Mouse (Mus musculus) E14TG2a.4 (cell line): ENCODE data around the gene Cobll1.

Experiments
- H3K27me3 ChIP-seq: 2 replicates; pipeline ENCODE4 v1.6.1; 2014; ENCODE audit warnings: low read length, control low read depth; ENCODE audit not compliant: insufficient read depth
- H3K36me3 ChIP-seq: 2 replicates; pipeline ENCODE4 v1.6.1; 2014; ENCODE audit warnings: low read length, control low read depth; ENCODE audit not compliant: insufficient read depth
- H3K4me1 ChIP-seq: replicated peaks from 2 replicates; pipeline ENCODE4 v1.6.1; 2014; ENCODE audit warnings: low read depth, low read length, control low read depth
- H3K4me3 ChIP-seq: replicated peaks from 2 replicates; pipeline ENCODE4 v1.5.1; 2014; ENCODE audit warnings: mild to moderate bottlenecking, low read length
- H3K9me3 ChIP-seq: 2 replicates; pipeline ENCODE4 v1.6.1; 2014; ENCODE audit warnings: low read length, control low read depth
- CTCF ChIP-seq: conservative IDR thresholded peaks from 2 replicates; pipeline ENCODE4 v1.5.1; 2014; ENCODE audit warnings: low read length
- NANOG ChIP-seq: IDR thresholded peaks from 2 replicates; pipeline ENCODE4 v1.6.1; 2014; ENCODE audit warnings: borderline replicate concordance, low read length, mixed read lengths
- POU5F1 ChIP-seq: IDR thresholded peaks from 2 replicates; pipeline ENCODE4 v1.6.1; 2014; ENCODE audit warnings: low read length, borderline replicate concordance

Cobll1 gene

GRCm38 (mm10) chr2:65181736-65182135 is 57.5 kb downstream of the Cobll1 start:
- H3K36me3 ChIP-seq: no peaks in the 10 kb centered on the region
- no peak overlapping the region for H3K4me3 ChIP-seq
- H3K9me3 ChIP-seq: no peaks in the 10 kb centered on the region
- TF ChIP-seq NANOG (no peak), CTCF (no peak), POU5F1 (no peak)
- no peaks in the 10 kb centered on the region for H3K27me3 ChIP-seq
- peaks cover 11% of the 10 kb centered on the region for H3K4me1 ChIP-seq

GRCm38 (mm10) chr2:65181066-65181716 is 58.0 kb downstream of the Cobll1 start:
- Histone ChIP-seq H3K4me1 (peaks cover 11% of the 10 kb centered on the region), H3K4me3 (no peak overlapping the region), H3K27me3 (no peaks in the 10 kb centered on the region), H3K36me3 (no peaks in the 10 kb centered on the region), H3K9me3 (no peaks in the 10 kb centered on the region)
- TF ChIP-seq NANOG (no peak), POU5F1 (no peak), CTCF (no peak)

- H3K27me3 ChIP-seq: no peaks in the 10 kb centered on the region
- H3K4me1 ChIP-seq: no peaks in the 10 kb centered on the region
- TF ChIP-seq NANOG (no peak), CTCF (no peak)
- H3K36me3 ChIP-seq: no peaks in the 10 kb centered on the region
- H3K9me3 ChIP-seq: no peaks in the 10 kb centered on the region
- no peak overlapping the region for H3K4me3 ChIP-seq
Observed at GRCm38 (mm10) chr2:65175645-65176044, 63.6 kb downstream of the Cobll1 start.

GRCm38 (mm10) chr2:65172071-65172470 is 67.1 kb downstream of the Cobll1 start:
- Histone ChIP-seq H3K4me1 (no peaks in the 10 kb centered on the region), H3K9me3 (no peaks in the 10 kb centered on the region), H3K4me3 (no peak overlapping the region), H3K36me3 (no peaks in the 10 kb centered on the region), H3K27me3 (no peaks in the 10 kb centered on the region)
- TF ChIP-seq POU5F1 (no peak), NANOG (no peak), CTCF (no peak)

GRCm38 (mm10) chr2:65171516-65171915 is 67.7 kb downstream of the Cobll1 start:
- no peaks in the 10 kb centered on the region for H3K36me3 ChIP-seq
- H3K27me3 ChIP-seq: no peaks in the 10 kb centered on the region
- TF ChIP-seq NANOG (no peak), POU5F1 (no peak), CTCF (no peak)
- H3K4me1 ChIP-seq: no peaks in the 10 kb centered on the region
- no peaks in the 10 kb centered on the region for H3K9me3 ChIP-seq
- no peak overlapping the region for H3K4me3 ChIP-seq

GRCm38 (mm10) chr2:65170693-65171456 is 68.3 kb downstream of the Cobll1 start:
- Histone ChIP-seq H3K4me1 (no peaks in the 10 kb centered on the region), H3K4me3 (no peak overlapping the region), H3K36me3 (no peaks in the 10 kb centered on the region), H3K9me3 (no peaks in the 10 kb centered on the region), H3K27me3 (no peaks in the 10 kb centered on the region)
- TF ChIP-seq NANOG (no peak), CTCF (no peak), POU5F1 (no peak)

GRCm38 (mm10) chr2:65170256-65170655 is 68.9 kb downstream of the Cobll1 start:
- Histone ChIP-seq H3K9me3 (no peaks in the 10 kb centered on the region), H3K27me3 (no peaks in the 10 kb centered on the region), H3K4me1 (no peaks in the 10 kb centered on the region), H3K36me3 (no peaks in the 10 kb centered on the region), H3K4me3 (no peak overlapping the region)
- TF ChIP-seq CTCF (no peak), POU5F1 (no peak), NANOG (no peak)

GRCm38 (mm10) chr2:65163990-65164389 is 75.2 kb downstream of the Cobll1 start:
- Histone ChIP-seq H3K27me3 (no peaks in the 10 kb centered on the region), H3K4me1 (no peaks in the 10 kb centered on the region), H3K4me3 (no peak overlapping the region), H3K9me3 (no peaks in the 10 kb centered on the region), H3K36me3 (no peaks in the 10 kb centered on the region)
- TF ChIP-seq CTCF (no peak), NANOG (no peak), POU5F1 (no peak)

- TF ChIP-seq CTCF (no peak), NANOG (no peak), POU5F1 (no peak)
Observed at GRCm38 (mm10) chr2:65162625-65163024, 76.6 kb downstream of the Cobll1 start.

More at GRCm38 (mm10) chr2:65162625-65163024, 76.6 kb downstream of the Cobll1 start:
- Histone ChIP-seq H3K36me3 (no peaks in the 10 kb centered on the region), H3K4me1 (no peaks in the 10 kb centered on the region), H3K9me3 (no peaks in the 10 kb centered on the region), H3K4me3 (no peak overlapping the region), H3K27me3 (no peaks in the 10 kb centered on the region)
